Mouse (Mus musculus) stomach, embryonic 15.5 days (tissue): ENCODE results near the gene BC029722. TPM values are rescaled to one million over a fixed set of nuclear protein-coding genes. Genes with fewer than 3 reads are reported as not detected.

Source experiments
- ATAC-seq: fragments of 200-750 bp; cut with Nextera tagmentation; 2 replicates; pipeline ENCODE4 v1.8.0; 2017; ENCODE audit warnings: low read depth, moderate number of reproducible peaks, moderate TSS enrichment; ENCODE audit not compliant: insufficient read depth, low FRiP score
- H3K27ac ChIP-seq: fragments of 300-500 bp; sonication (generic); 2 replicates; pipeline ENCODE4 v1.5.1; 2015; ENCODE audit warnings: mild to moderate bottlenecking, inconsistent platforms
- H3K27me3 ChIP-seq: fragments of 300-500 bp; sonication (generic); replicated peaks from 2 replicates; pipeline ENCODE4 v1.6.1; 2015; ENCODE audit warnings: inconsistent platforms
- H3K36me3 ChIP-seq: fragments of 300-500 bp; sonication (generic); 2 replicates; pipeline ENCODE4 v1.6.1; 2015; ENCODE audit warnings: inconsistent platforms
- H3K4me1 ChIP-seq: fragments of 300-500 bp; sonication (generic); 2 replicates; pipeline ENCODE4 v1.6.1; 2015; ENCODE audit warnings: inconsistent platforms
- H3K4me2 ChIP-seq: fragments of 300-500 bp; sonication (generic); 2 replicates; pipeline ENCODE4 v1.6.1; 2015; ENCODE audit warnings: mild to moderate bottlenecking, inconsistent platforms
- H3K4me3 ChIP-seq: fragments of 300-500 bp; sonication (generic); replicated peaks from 2 replicates; pipeline ENCODE4 v1.5.1; 2015; ENCODE audit warnings: inconsistent platforms
- H3K9ac ChIP-seq: fragments of 300-500 bp; sonication (generic); 2 replicates; pipeline ENCODE4 v1.6.1; 2015; ENCODE audit warnings: inconsistent platforms
- H3K9me3 ChIP-seq: fragments of 300-500 bp; sonication (generic); 2 replicates; pipeline ENCODE4 v1.6.1; 2016; ENCODE audit warnings: inconsistent platforms
- WGBS: fragments of 180-500 bp; shearing (Covaris S2); methylation state at CpG from one replicate; pipeline ENCODE4 v1.1.7; 2015; 5-methylcytosine and 5-hydroxymethylcytosine counted together
- polyA plus RNA-seq: library from polyadenylated mRNA; unstranded; fragments of >200 nt; fragmentation: Nextera tagmentation; extraction: Ambion mirVana; gene quantifications from 2 replicates; pipeline ENCODE4 v1.2.1, GENCODE M21; 2015

BC029722 gene
- polyA plus RNA-seq, 1 experiment from 2014 or later, result 20.8 TPM

- Histone ChIP-seq H3K4me3 (peak overlapping the region; percentile 48), H3K4me1 (peaks cover 9% of the 10 kb centered on the region; the same call in 1 of the 2 replicates), H3K36me3 (no peaks in the 10 kb centered on the region), H3K4me2 (peak overlapping the region; percentile 99), H3K9ac (no peak overlapping the region), H3K9me3 (no peaks in the 10 kb centered on the region), H3K27ac (no peak overlapping the region), H3K27me3 (peaks cover 36% of the 10 kb centered on the region)
- peak; percentile 60 for ATAC-seq
- 2% methylated on average over 42 of the region's 44 CpGs for WGBS
Observed at GRCm38 (mm10) chr2:155775685-155776263, 43.5 kb downstream of the BC029722 start.

GRCm38 (mm10) chr2:155774927-155775684 lies 44.1 kb downstream of the BC029722 start, which contains the start of gene Mmp24:
TSS of gene Mmp24 (plus strand) at chr2:155775342.
- H3K4me2 ChIP-seq, result peak within 1 kb of the TSS; percentile 99
- no peak within 1 kb of the TSS for H3K27ac ChIP-seq
- no peak within 1 kb of the TSS for H3K9ac ChIP-seq
- H3K36me3 ChIP-seq, result no peaks in the 10 kb centered on the region
- peaks cover 9% of the 10 kb centered on the region; the same call in 1 of the 2 replicates for H3K4me1 ChIP-seq
- H3K4me3 ChIP-seq, result peak within 1 kb of the TSS; percentile 48
- no peaks in the 10 kb centered on the region for H3K9me3 ChIP-seq
- WGBS, result 2% methylated on average over 49 of the region's 100 CpGs
- peaks cover 36% of the 10 kb centered on the region for H3K27me3 ChIP-seq
- no peak for ATAC-seq

GRCm38 (mm10) chr2:155774261-155774926 lies 44.8 kb downstream of the BC029722 start:
- Histone ChIP-seq H3K27me3 (peaks cover 36% of the 10 kb centered on the region), H3K4me3 (peak overlapping the region; percentile 48), H3K4me2 (peak overlapping the region; percentile 99), H3K36me3 (no peaks in the 10 kb centered on the region), H3K9ac (no peak overlapping the region), H3K9me3 (no peaks in the 10 kb centered on the region), H3K4me1 (peaks cover 9% of the 10 kb centered on the region; the same call in 1 of the 2 replicates), H3K27ac (no peak overlapping the region)
- no peak for ATAC-seq
- 49% methylated on average over 11 of the region's 11 CpGs for WGBS

GRCm38 (mm10) chr2:155773664-155774063 lies 45.6 kb downstream of the BC029722 start:
- no peak for ATAC-seq

More at GRCm38 (mm10) chr2:155773664-155774063, 45.6 kb downstream of the BC029722 start:
- no peaks in the 10 kb centered on the region for H3K9me3 ChIP-seq
- WGBS, result 64% methylated on average over 4 of the region's 4 CpGs
- no peak overlapping the region for H3K9ac ChIP-seq
- no peaks in the 10 kb centered on the region for H3K36me3 ChIP-seq
- peaks cover 36% of the 10 kb centered on the region for H3K27me3 ChIP-seq
- H3K4me2 ChIP-seq, result no peak overlapping the region
- H3K4me3 ChIP-seq, result no peak overlapping the region
- peaks cover 9% of the 10 kb centered on the region; the same call in 1 of the 2 replicates for H3K4me1 ChIP-seq
- H3K27ac ChIP-seq, result no peak overlapping the region

Other genes with a start within 250 kb of the BC029722 start
- gene Gss, start 226.6 kb downstream of the BC029722 start, polyA plus RNA-seq, result 43.4 and 43.9 TPM in 2 replicates
- 0.71 and 0.86 TPM in 2 replicates for gene Myh7b, start 208.2 kb downstream of the BC029722 start, polyA plus RNA-seq
- 115 and 126 TPM in 2 replicates for gene Trpc4ap, start 127.0 kb downstream of the BC029722 start, polyA plus RNA-seq
- 103 and 133 TPM in 2 replicates for gene Edem2, start 90.0 kb downstream of the BC029722 start, polyA plus RNA-seq
- not detected in 2 replicates for gene Gm17581, start 83.6 kb downstream of the BC029722 start, polyA plus RNA-seq
- gene Procr, start 68.3 kb downstream of the BC029722 start, polyA plus RNA-seq, result 18.3 and 18.9 TPM in 2 replicates
- 0.22 and 0.32 TPM in 2 replicates for gene Mmp24, start 44.1 kb downstream of the BC029722 start, polyA plus RNA-seq
- 212 and 227 TPM in 2 replicates for gene Eif6, start 7.5 kb upstream of the BC029722 start, polyA plus RNA-seq
- gene Fam83c, start 15.4 kb upstream of the BC029722 start, polyA plus RNA-seq, result 2.4 and 2.8 TPM in 2 replicates
- 64.5 and 72.0 TPM in 2 replicates for gene Uqcc1, start 110.9 kb upstream of the BC029722 start, polyA plus RNA-seq
- not detected in 2 replicates for gene Gm15557, start 121.3 kb upstream of the BC029722 start, polyA plus RNA-seq
- gene Gdf5, start 125.9 kb upstream of the BC029722 start, polyA plus RNA-seq, result 0.67 and 0.69 TPM in 2 replicates
- gene Cep250, start 137.0 kb upstream of the BC029722 start, polyA plus RNA-seq, result 21.3 and 22.8 TPM in 2 replicates
- gene 6430550D23Rik, start 188.6 kb upstream of the BC029722 start, polyA plus RNA-seq, result 1.3 and 1.4 TPM in 2 replicates
- gene Ergic3, start 188.6 kb upstream of the BC029722 start, polyA plus RNA-seq, result 206 and 222 TPM in 2 replicates
- 1.3 and 1.6 TPM in 2 replicates for gene Fer1l4, start 233.5 kb upstream of the BC029722 start, polyA plus RNA-seq
- gene Spag4, start 245.7 kb upstream of the BC029722 start, polyA plus RNA-seq, result 2.5 and 3.3 TPM in 2 replicates